Mouse (Mus musculus) bone marrow macrophage, adult 2 months (primary cell): ENCODE measurements at regions not wholly inside any gene's neighbourhood (a gene's known extent, or its start where the extent isn't known, plus 50 kb on each side); places are given as distances from the start of the nearest gene placed in this dataset.

ENCODE experiments used
- H3K27ac ChIP-seq: 2 replicates; pipeline ENCODE4 v1.5.1; 2012; ENCODE audit warnings: low read depth, low read length; ENCODE audit not compliant: insufficient read depth
- H3K4me1 ChIP-seq: 2 replicates; pipeline ENCODE4 v1.6.1; 2012; ENCODE audit warnings: low read length; ENCODE audit not compliant: control insufficient read depth, insufficient read depth
- H3K4me3 ChIP-seq: 2 replicates; pipeline ENCODE4 v1.5.1; 2012; ENCODE audit warnings: mild to moderate bottlenecking, low read length, moderate library complexity; ENCODE audit not compliant: insufficient read depth
- CTCF ChIP-seq: IDR thresholded peaks from 2 replicates; pipeline ENCODE4 v1.5.1; 2012; ENCODE audit warnings: low read depth, mild to moderate bottlenecking, low read length, moderate library complexity
- POLR2A ChIP-seq: IDR thresholded peaks from 2 replicates; pipeline ENCODE4 v1.6.1; 2012; ENCODE audit warnings: mild to moderate bottlenecking, low read depth, low read length, borderline replicate concordance

DNA sequence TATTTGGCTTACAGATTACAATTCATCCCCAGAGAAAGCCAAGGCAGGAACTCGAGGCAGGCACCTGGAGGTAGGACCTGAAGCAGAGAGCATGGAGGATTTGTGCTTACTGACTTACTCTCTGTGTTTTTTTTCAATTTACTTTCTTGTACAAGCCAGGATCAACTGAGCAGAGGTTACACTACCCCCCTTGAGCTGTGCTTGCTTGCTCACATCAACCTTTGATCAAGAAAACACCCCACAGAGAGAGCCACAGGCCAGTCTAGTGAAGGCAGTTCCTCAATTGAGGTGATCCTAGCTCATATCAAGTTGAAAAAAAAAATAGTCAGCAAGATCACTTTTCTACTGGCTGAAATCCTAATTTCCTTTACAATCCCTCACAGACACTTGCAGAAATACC is 170.6 kb downstream of the Rnd3 start:
- no peak for TF ChIP-seq CTCF
- TF ChIP-seq POLR2A = no peak
- H3K27ac ChIP-seq = no peak overlapping the region

GRCm38 (mm10) chr2:50971131-50971825 is 177.6 kb downstream of the Rnd3 start:
- Histone ChIP-seq H3K4me1 (no peaks in the 10 kb centered on the region), H3K27ac (no peak overlapping the region), H3K4me3 (no peak overlapping the region)
- no peak for TF ChIP-seq CTCF
- TF ChIP-seq POLR2A = no peak

More for the DNA sequence above, 170.6 kb downstream of the Rnd3 start:
- Histone ChIP-seq H3K4me1 (peaks cover 32% of the 10 kb centered on the region), H3K4me3 (no peak overlapping the region)

DNA sequence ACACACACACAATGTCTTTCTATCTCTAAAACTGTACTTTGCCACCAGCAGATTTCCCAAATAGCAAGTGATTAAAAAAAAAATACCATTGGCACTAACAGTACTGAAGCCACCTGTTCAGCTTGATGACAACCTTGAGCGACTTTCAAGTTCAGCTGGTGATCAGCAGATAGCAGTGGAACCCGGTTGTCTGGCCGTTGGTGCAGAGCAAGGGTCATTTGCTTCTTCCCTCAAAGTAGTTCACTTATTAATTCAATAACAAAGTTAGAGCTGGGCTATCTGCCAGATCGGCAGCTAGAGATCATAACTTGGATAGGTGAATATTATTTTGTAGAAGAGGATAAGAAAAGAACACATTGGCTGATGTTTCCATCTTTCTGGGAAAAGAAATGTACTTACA is 180.5 kb downstream of the Rnd3 start:
- no peak for TF ChIP-seq CTCF
- no peak for TF ChIP-seq POLR2A
- Histone ChIP-seq H3K4me1 (peaks cover 8% of the 10 kb centered on the region), H3K4me3 (no peak overlapping the region), H3K27ac (no peak overlapping the region)

GRCm38 (mm10) chr2:50967826-50968225 is 181.1 kb downstream of the Rnd3 start:
- H3K27ac ChIP-seq = no peak overlapping the region
- no peak overlapping the region for H3K4me3 ChIP-seq
- TF ChIP-seq POLR2A (no peak), CTCF (no peak)
- H3K4me1 ChIP-seq = peaks cover 10% of the 10 kb centered on the region

DNA sequence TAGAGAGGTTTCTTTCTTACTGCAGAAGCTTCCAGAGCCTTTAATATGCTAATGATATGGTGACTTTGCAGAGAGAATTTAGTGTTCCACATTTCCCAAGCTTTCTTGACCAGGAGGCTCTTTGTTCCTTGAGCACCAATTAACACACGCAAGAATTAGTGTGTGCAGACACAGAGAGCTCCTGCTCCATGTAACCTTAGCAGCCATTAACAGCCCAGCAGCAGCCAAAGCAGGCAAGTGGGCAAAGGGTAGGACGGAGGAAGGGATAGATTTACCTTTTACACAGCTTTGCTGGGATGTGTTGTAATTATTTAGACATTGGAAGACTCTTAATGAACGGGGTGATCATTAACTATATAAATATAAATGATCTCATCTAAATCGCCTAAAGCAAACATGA is 181.8 kb downstream of the Rnd3 start:
- TF ChIP-seq POLR2A (no peak), CTCF (no peak)
- H3K27ac ChIP-seq = no peak overlapping the region
- H3K4me3 ChIP-seq = no peak overlapping the region

GRCm38 (mm10) chr2:50965485-50966017 is 183.4 kb downstream of the Rnd3 start:
- Histone ChIP-seq H3K4me3 (no peak overlapping the region), H3K4me1 (peaks cover 10% of the 10 kb centered on the region), H3K27ac (no peak overlapping the region)
- no peak for TF ChIP-seq POLR2A
- no peak for TF ChIP-seq CTCF

More for the DNA sequence above, 181.8 kb downstream of the Rnd3 start:
- H3K4me1 ChIP-seq = peaks cover 10% of the 10 kb centered on the region

DNA sequence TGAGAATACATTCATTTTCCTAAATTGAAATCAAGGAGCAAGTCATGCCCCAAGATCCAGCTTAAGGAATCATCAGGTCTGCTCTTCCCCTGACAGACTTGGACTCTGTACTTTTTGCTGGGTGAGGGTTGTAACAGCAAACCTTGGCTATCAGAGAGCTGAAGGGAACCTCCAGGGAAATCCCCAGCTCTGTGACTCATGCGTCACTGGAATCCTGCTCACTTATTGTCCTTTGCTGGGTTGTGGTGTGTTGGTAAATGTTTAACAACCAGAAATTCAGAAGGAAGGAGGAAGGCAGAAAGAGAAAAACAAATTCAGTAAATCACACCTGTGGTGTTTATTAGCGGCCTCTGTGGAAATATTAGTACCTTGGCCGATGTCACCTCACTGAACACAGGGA is 184.8 kb downstream of the Rnd3 start:
- Histone ChIP-seq H3K27ac (no peak overlapping the region), H3K4me1 (peaks cover 10% of the 10 kb centered on the region), H3K4me3 (no peak overlapping the region)
- TF ChIP-seq CTCF = no peak
- no peak for TF ChIP-seq POLR2A

DNA sequence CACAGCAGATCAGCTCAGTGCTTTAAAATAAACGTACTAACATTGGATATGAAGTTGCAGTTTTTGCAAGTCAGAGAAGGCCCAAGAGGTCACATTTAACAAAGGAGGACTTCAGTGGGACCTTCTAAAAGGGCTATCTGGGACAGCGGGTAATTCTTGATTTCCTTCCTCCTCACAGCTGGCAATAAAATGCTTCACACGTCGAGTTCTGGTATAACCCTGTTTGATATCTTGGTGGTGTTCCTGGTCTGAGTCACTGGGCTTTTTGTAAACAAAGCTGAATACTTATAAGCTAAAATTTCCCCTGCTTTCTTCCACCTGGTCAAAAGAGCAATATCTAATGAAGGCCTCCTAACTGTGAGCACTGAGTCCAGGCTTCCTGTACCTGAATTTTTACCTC is 187.9 kb downstream of the Rnd3 start:
- H3K27ac ChIP-seq = no peak overlapping the region
- TF ChIP-seq CTCF = no peak
- TF ChIP-seq POLR2A = no peak
- peaks cover 10% of the 10 kb centered on the region for H3K4me1 ChIP-seq
- H3K4me3 ChIP-seq = no peak overlapping the region

DNA sequence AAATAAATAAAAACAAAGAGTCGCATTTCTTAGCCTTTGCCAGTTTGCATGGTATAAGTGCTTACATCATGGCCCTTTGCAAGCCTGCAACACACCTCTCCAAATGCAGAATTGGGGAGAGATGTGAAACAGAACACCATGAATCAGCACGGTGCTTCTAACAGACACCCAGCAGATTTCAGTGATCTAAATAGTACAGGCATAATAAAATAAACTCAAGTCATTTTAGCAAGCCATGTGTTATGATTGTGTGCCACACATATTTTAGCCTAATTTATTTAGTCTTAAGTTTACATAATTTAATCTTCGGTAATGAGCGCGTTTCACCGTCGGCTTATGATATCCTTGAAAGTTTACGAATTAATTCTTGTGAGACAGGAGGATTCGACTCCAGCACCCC is 189.6 kb downstream of the Rnd3 start:
- H3K4me1 ChIP-seq = peaks cover 7% of the 10 kb centered on the region
- TF ChIP-seq CTCF (no peak), POLR2A (no peak)

DNA sequence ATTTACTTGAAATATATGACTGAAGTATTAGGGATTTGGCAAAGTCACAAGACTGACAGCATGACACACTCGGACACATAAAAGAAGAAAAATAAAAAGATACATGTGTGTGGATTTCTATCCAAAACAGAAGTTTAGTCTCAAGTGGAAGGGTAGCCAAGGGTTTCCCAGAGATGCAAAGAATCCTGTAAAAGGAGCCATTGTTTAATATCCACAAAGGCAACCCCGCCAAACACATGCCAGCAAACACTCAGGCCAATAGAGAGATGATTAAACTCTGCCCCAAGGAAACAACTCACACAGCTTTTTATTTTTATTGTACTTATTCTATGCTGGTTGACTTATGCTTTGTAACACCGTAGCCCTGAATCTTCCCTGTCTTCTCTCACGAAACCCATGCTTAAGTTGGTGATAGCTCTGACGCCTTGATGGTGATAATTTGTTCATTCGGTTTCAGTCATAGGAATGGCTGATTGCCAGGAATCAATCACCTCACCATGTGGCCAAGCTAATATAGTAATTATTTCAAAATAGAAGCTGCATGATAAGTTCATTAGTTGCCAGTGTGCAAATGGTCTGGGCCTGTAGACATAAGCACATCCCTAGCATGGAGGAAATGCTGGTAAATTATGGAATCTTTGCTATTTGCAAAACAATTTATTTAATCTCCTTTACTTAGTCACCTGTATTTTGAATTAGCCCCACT is 194.4 kb downstream of the Rnd3 start:
- TF ChIP-seq POLR2A (no peak), CTCF (no peak)
- no peak overlapping the region for H3K4me3 ChIP-seq
- no peak overlapping the region for H3K27ac ChIP-seq
- H3K4me1 ChIP-seq = peaks cover 2% of the 10 kb centered on the region; the same call in 1 of the 2 replicates

More for the DNA sequence above, 189.6 kb downstream of the Rnd3 start:
- H3K27ac ChIP-seq = no peak overlapping the region
- no peak overlapping the region for H3K4me3 ChIP-seq
